8 mouse cellular contexts compared by ENCODE assay signal in genomic region chr2:4389330-4389729, GRCm38 (mm10).
DNase-seq lines count a peak whose midpoint lies in the region; ATAC-seq and TF ChIP-seq lines count a peak whose summit lies in the region.
"Had no signal": no experiment of that assay in that cellular context is flagged by ENCODE, and none has a peak within 500 bp of the region (broad histone marks: within the 10 kb centered on the region; RNA-seq: fewer than 3 reads in every experiment).

No protein-coding gene starts in this region.

- H3K4me2 ChIP-seq in limb, embryonic 12.5 days: no peak overlapping the region
- peak overlapping the region; percentile 37 for H3K4me2 ChIP-seq in embryonic facial prominence, embryonic 13.5 days
- peak overlapping the region; percentile 65 for H3K4me2 ChIP-seq in heart, postnatal 0 days (ENCODE audit: low read depth, low read length)
- H3K4me2 ChIP-seq in liver, postnatal 0 days (ENCODE audit: low read depth, low read length): peak overlapping the region; percentile 54

- no peak for ATAC-seq in limb, embryonic 12.5 days (ENCODE audit: insufficient number of reproducible peaks, insufficient read depth, low FRiP score, low TSS enrichment, low read depth)
- ATAC-seq in embryonic facial prominence, embryonic 13.5 days (ENCODE audit: insufficient number of reproducible peaks, insufficient read depth, low FRiP score, low TSS enrichment, low read depth): no peak
- peak; percentile 62 for ATAC-seq in heart, postnatal 0 days (ENCODE audit: insufficient read depth, low read depth)
- no peak for ATAC-seq in liver, postnatal 0 days

- no peak for TF ChIP-seq EP300 in heart, postnatal 0 days (IDR thresholded peaks at IDR 0.05; ENCODE audit: low read depth)
- TF ChIP-seq EP300 in liver, postnatal 0 days (IDR thresholded peaks at IDR 0.05; ENCODE audit: low read depth): no peak

- no peaks in the 10 kb centered on the region for H3K27me3 ChIP-seq in limb, embryonic 12.5 days
- H3K27me3 ChIP-seq in limb, embryonic 10.5 days (ENCODE audit: low read depth, poor library complexity, severe bottlenecking): no peaks in the 10 kb centered on the region
- H3K27me3 ChIP-seq in embryonic facial prominence, embryonic 13.5 days: no peaks in the 10 kb centered on the region
- no peaks in the 10 kb centered on the region for H3K27me3 ChIP-seq in heart, postnatal 0 days (ENCODE audit: control insufficient read depth, insufficient read depth, low read length)
- H3K27me3 ChIP-seq in liver, postnatal 0 days (ENCODE audit: insufficient read depth, low read length): no peaks in the 10 kb centered on the region

- no peak overlapping the region for H3K9ac ChIP-seq in limb, embryonic 12.5 days (replicated peaks)
- H3K9ac ChIP-seq in embryonic facial prominence, embryonic 13.5 days: no peak overlapping the region
- peak overlapping the region; percentile 67 for H3K9ac ChIP-seq in heart, postnatal 0 days (replicated peaks; ENCODE audit: low read depth, low read length)
- H3K9ac ChIP-seq in liver, postnatal 0 days (replicated peaks): no peak overlapping the region

- 0 out of 2 replicates have a peak, but pooled peaks cover 4% of the 10 kb centered on the region for H3K9me3 ChIP-seq in limb, embryonic 12.5 days
- no peaks in the 10 kb centered on the region for H3K9me3 ChIP-seq in limb, embryonic 10.5 days (replicated peaks)
- no peaks in the 10 kb centered on the region for H3K9me3 ChIP-seq in embryonic facial prominence, embryonic 13.5 days
- H3K9me3 ChIP-seq in heart, postnatal 0 days (replicated peaks; ENCODE audit: control insufficient read depth, low read length): no peaks in the 10 kb centered on the region
- H3K9me3 ChIP-seq in liver, postnatal 0 days (ENCODE audit: low read length): no peaks in the 10 kb centered on the region

- WGBS in limb, embryonic 12.5 days: 32% methylated on average over 6 of the region's 6 CpGs
- 37% methylated on average over 6 of the region's 6 CpGs for WGBS in limb, embryonic 10.5 days
- 30% methylated on average over 6 of the region's 6 CpGs for WGBS in embryonic facial prominence, embryonic 13.5 days
- 26% methylated on average over 6 of the region's 6 CpGs for whole genome bisulfite sequencing in heart, postnatal 0 days
- 25% methylated on average over 6 of the region's 6 CpGs for WGBS in liver, postnatal 0 days (ENCODE audit: insufficient replicate concordance)

- DNase-seq in limb, embryonic 10.5 days (ENCODE audit: low spot score): no peak
- no peak for DNase-seq in heart, postnatal 0 days (ENCODE audit: low spot score)
- DNase-seq in liver, postnatal 0 days: no peak
- no peak for DNase-seq in cerebellum, postnatal 10 days
- no peak for DNase-seq in thymus, adult 18-20 months
- DNase-seq: right cerebral cortex, postnatal 4 days had no signal

- no peak overlapping the region for H3K4me3 ChIP-seq in limb, embryonic 12.5 days (replicated peaks)
- H3K4me3 ChIP-seq in limb, embryonic 10.5 days: no peak overlapping the region
- H3K4me3 ChIP-seq in embryonic facial prominence, embryonic 13.5 days: no peak overlapping the region
- H3K4me3 ChIP-seq in heart, postnatal 0 days (ENCODE audit: low read depth, low read length): peak overlapping the region; percentile 46
- H3K4me3 ChIP-seq in liver, postnatal 0 days (ENCODE audit: low read depth, low read length): peak overlapping the region; percentile 27

- TF ChIP-seq CTCF in heart, postnatal 0 days (IDR thresholded peaks at IDR 0.05; ENCODE audit: low read depth): no peak
- TF ChIP-seq CTCF in liver, postnatal 0 days (IDR thresholded peaks at IDR 0.05; ENCODE audit: low read depth): no peak

- peak overlapping the region; percentile 56; the same call in 1 of the 2 replicates for H3K27ac ChIP-seq in limb, embryonic 12.5 days
- H3K27ac ChIP-seq in limb, embryonic 10.5 days: no peak overlapping the region
- H3K27ac ChIP-seq in embryonic facial prominence, embryonic 13.5 days: no peak overlapping the region
- peak overlapping the region; percentile 47 for H3K27ac ChIP-seq in heart, postnatal 0 days (ENCODE audit: low read depth)
- H3K27ac ChIP-seq in liver, postnatal 0 days (ENCODE audit: low read depth): no peak overlapping the region

- peaks cover 12% of the 10 kb centered on the region; the same call in 1 of the 2 replicates for H3K36me3 ChIP-seq in limb, embryonic 12.5 days
- H3K36me3 ChIP-seq in limb, embryonic 10.5 days: peaks cover 8% of the 10 kb centered on the region; the same call in 1 of the 2 replicates
- H3K36me3 ChIP-seq in embryonic facial prominence, embryonic 13.5 days: peaks cover 4% of the 10 kb centered on the region; the same call in 1 of the 2 replicates
- no peaks in the 10 kb centered on the region for H3K36me3 ChIP-seq in heart, postnatal 0 days (replicated peaks; ENCODE audit: control insufficient read depth, insufficient read depth, low read length)
- H3K36me3 ChIP-seq in liver, postnatal 0 days (replicated peaks; ENCODE audit: insufficient read depth, low read length): no peaks in the 10 kb centered on the region

- H3K4me1 ChIP-seq in limb, embryonic 12.5 days (replicated peaks): peaks cover 35% of the 10 kb centered on the region
- H3K4me1 ChIP-seq in limb, embryonic 10.5 days: peaks cover 21% of the 10 kb centered on the region; the same call in 1 of the 2 replicates
- H3K4me1 ChIP-seq in embryonic facial prominence, embryonic 13.5 days: peaks cover 38% of the 10 kb centered on the region
- H3K4me1 ChIP-seq in heart, postnatal 0 days (ENCODE audit: control insufficient read depth, insufficient read depth): peaks cover 17% of the 10 kb centered on the region
- H3K4me1 ChIP-seq in liver, postnatal 0 days (ENCODE audit: insufficient read depth): peaks cover 6% of the 10 kb centered on the region; the same call in 1 of the 2 replicates

Comparison
In these comparisons a context has a peak if more than half of its experiments do, and no peak if none do; other contexts are left out.
1. H3K27ac ChIP-seq: peak in limb, embryonic 12.5 days (single experiment) and heart, postnatal 0 days (single experiment); none in limb, embryonic 10.5 days (single experiment), embryonic facial prominence, embryonic 13.5 days (single experiment) and liver, postnatal 0 days (single experiment).
2. H3K4me3 ChIP-seq: peak in heart, postnatal 0 days (single experiment) and liver, postnatal 0 days (single experiment); none in limb, embryonic 12.5 days (single experiment), limb, embryonic 10.5 days (single experiment) and embryonic facial prominence, embryonic 13.5 days (single experiment).